Mouse (Mus musculus): Measurements from ENCODE around the gene Lemd1.

- TF ChIP-seq CTCF (IDR thresholded peaks at IDR 0.05) (peak; percentile 7; the same call in 1 of the 2 replicates), POLR2A (IDR thresholded peaks at IDR 0.05; ENCODE audit: insufficient read depth, low read depth, low read length) (no peak)
Measured at GRCm38 (mm10) chr1:132287991-132288451, 96.8 kb downstream of the Lemd1 start.
